Mouse (Mus musculus) ovary, postnatal 14 days (tissue): ENCODE results near the gene Tmem104.

Source experiments
- DNase-seq: peaks from one replicate; pipeline ENCODE4 v3.0.0; 2022; ENCODE audit warnings: low spot score

Tmem104 gene

GRCm38 (mm10) chr11:115187224-115187639, at the start of gene Tmem104:
Gene Tmem104 (plus strand): TSS chr11:115187487.
- peak; percentile 98 for DNase-seq

- no peak for DNase-seq
These were observed 48.6 kb upstream of the Tmem104 start for GRCm38 (mm10) chr11:115138597-115139262.

GRCm38 (mm10) chr11:115141970-115142369, 45.3 kb upstream of the Tmem104 start:
- no peak for DNase-seq

- DNase-seq = no peak
These were observed 39.5 kb upstream of the Tmem104 start for GRCm38 (mm10) chr11:115147813-115148212.

- no peak for DNase-seq
These were observed 36.5 kb upstream of the Tmem104 start for GRCm38 (mm10) chr11:115150741-115151254.

GRCm38 (mm10) chr11:115151755-115152429, 35.4 kb upstream of the Tmem104 start:
- DNase-seq = no peak

GRCm38 (mm10) chr11:115153088-115153487, 34.2 kb upstream of the Tmem104 start:
- no peak for DNase-seq

GRCm38 (mm10) chr11:115153699-115154292, 33.5 kb upstream of the Tmem104 start:
- peak; percentile 56 for DNase-seq

- no peak for DNase-seq
These were observed 32.1 kb upstream of the Tmem104 start for GRCm38 (mm10) chr11:115155053-115155634.

GRCm38 (mm10) chr11:115157933-115158719, 29.2 kb upstream of the Tmem104 start:
- DNase-seq = no peak

GRCm38 (mm10) chr11:115160016-115160797, 27.1 kb upstream of the Tmem104 start:
- DNase-seq = peak; percentile 82

GRCm38 (mm10) chr11:115160883-115161577, 26.3 kb upstream of the Tmem104 start:
- DNase-seq = peak; percentile 71

- no peak for DNase-seq
These were observed 25.6 kb upstream of the Tmem104 start for GRCm38 (mm10) chr11:115161578-115162204.

GRCm38 (mm10) chr11:115162205-115162601, 25.1 kb upstream of the Tmem104 start:
- DNase-seq = no peak

- DNase-seq = peak; percentile 94
These were observed 24.3 kb upstream of the Tmem104 start, which contains the start of gene Slc9a3r1 for GRCm38 (mm10) chr11:115162832-115163480. Gene Slc9a3r1 (plus strand): TSS chr11:115163341.

GRCm38 (mm10) chr11:115163568-115164150, 23.6 kb upstream of the Tmem104 start:
- no peak for DNase-seq

- no peak for DNase-seq
These were observed 22.8 kb upstream of the Tmem104 start for GRCm38 (mm10) chr11:115164341-115164975.

- DNase-seq = no peak
These were observed 22.3 kb upstream of the Tmem104 start for GRCm38 (mm10) chr11:115164976-115165374.
